Mouse (Mus musculus) stomach, embryonic 16.5 days (tissue): ENCODE results near the gene Eif4g1. TPM values are rescaled to one million over a fixed set of nuclear protein-coding genes. Genes with fewer than 3 reads are reported as not detected.

ENCODE experiments used
- ATAC-seq: fragments of 200-750 bp; cut with Nextera tagmentation; 2 replicates; pipeline ENCODE4 v1.8.0; 2017; ENCODE audit warnings: moderate number of reproducible peaks, moderate TSS enrichment; ENCODE audit not compliant: insufficient read depth, low FRiP score
- H3K27ac ChIP-seq: fragments of 300-500 bp; sonication (generic); 2 replicates; pipeline ENCODE4 v1.5.1; 2014; ENCODE audit warnings: low read length
- H3K27me3 ChIP-seq: fragments of 300-500 bp; sonication (generic); 2 replicates; pipeline ENCODE4 v1.6.1; 2014; ENCODE audit warnings: low read length, control low read depth, mixed read lengths; ENCODE audit not compliant: control insufficient read depth, insufficient read depth
- H3K36me3 ChIP-seq: fragments of 300-500 bp; sonication (generic); 2 replicates; pipeline ENCODE4 v1.6.1; 2014; ENCODE audit warnings: low read length; ENCODE audit not compliant: control insufficient read depth, insufficient read depth
- H3K4me1 ChIP-seq: fragments of 300-500 bp; sonication (generic); 2 replicates; pipeline ENCODE4 v1.6.1; 2014; ENCODE audit warnings: low read length, control low read depth, mixed read lengths; ENCODE audit not compliant: control insufficient read depth, insufficient read depth
- H3K4me2 ChIP-seq: fragments of 300-500 bp; sonication (generic); 2 replicates; pipeline ENCODE4 v1.6.1; 2014; ENCODE audit warnings: low read depth, low read length, mixed read lengths
- H3K4me3 ChIP-seq: fragments of 300-500 bp; sonication (generic); replicated peaks from 2 replicates; pipeline ENCODE4 v1.5.1; 2014; ENCODE audit warnings: mild to moderate bottlenecking, low read length
- H3K9ac ChIP-seq: fragments of 300-500 bp; sonication (generic); 2 replicates; pipeline ENCODE4 v1.6.1; 2014; ENCODE audit warnings: low read length
- H3K9me3 ChIP-seq: fragments of 300-500 bp; sonication (generic); replicated peaks from 2 replicates; pipeline ENCODE4 v1.6.1; 2016; ENCODE audit warnings: low read length, control low read depth; ENCODE audit not compliant: control insufficient read depth
- WGBS: fragments of 180-500 bp; shearing (Covaris S2); extraction: QIAGEN DNeasy Blood & Tissue Kit; methylation state at CpG from one replicate; pipeline ENCODE4 v1.1.7; 2014; 5-methylcytosine and 5-hydroxymethylcytosine counted together
- polyA plus RNA-seq: library from polyadenylated mRNA; unstranded; fragments of >200 nt; fragmentation: Nextera tagmentation; extraction: Ambion mirVana; gene quantifications from 2 replicates; pipeline ENCODE4 v1.2.1, GENCODE M21; 2015

The Eif4g1 gene
- polyA plus RNA-seq, 1 experiment from 2014 or later: 155 TPM

DNA sequence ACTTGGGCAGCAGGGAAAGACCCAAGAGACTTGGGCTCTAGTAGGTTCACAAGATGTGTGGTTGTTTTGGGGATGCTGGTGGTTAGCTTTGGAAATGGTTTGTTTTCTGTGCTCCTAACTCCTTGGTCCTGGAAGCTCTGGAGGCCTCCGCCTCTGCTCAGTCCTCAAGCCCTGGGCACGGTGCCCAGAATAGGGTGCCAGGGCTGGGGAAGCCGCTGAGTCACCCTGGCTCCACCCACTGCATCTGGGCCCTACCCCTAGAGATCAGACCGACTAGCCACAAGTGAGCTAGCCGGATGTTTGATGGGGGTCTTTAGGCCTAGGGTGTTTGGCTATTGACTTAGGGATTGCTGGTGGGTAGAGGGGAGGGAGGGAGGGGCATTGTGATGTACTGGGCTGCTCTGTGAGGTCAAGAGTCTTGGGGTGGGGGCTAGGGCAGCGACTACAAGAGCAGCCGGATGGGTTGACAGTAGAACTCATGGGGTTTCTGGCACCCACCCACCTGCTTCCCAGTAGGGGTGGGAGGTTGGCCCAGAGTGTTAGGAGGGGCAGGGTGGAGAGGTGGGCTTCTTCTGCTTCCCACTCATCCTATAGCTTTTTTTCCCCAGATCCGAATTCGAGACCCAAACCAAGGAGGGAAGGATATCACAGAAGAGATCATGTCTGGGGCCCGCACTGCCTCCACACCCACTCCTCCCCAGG lies 10.0 kb downstream of the Eif4g1 start:
- H3K9me3 ChIP-seq: no peaks in the 10 kb centered on the region
- peak overlapping the region; percentile 53; the same call in 1 of the 2 replicates for H3K27ac ChIP-seq
- H3K36me3 ChIP-seq: peaks cover 60% of the 10 kb centered on the region
- 63% methylated on average over 10 of the region's 10 CpGs for WGBS
- peaks cover 25% of the 10 kb centered on the region for H3K4me1 ChIP-seq
- H3K4me3 ChIP-seq: no peak overlapping the region
- no peaks in the 10 kb centered on the region for H3K27me3 ChIP-seq
- peak; percentile 75; the same call in 1 of the 2 replicates for ATAC-seq
- H3K4me2 ChIP-seq: no peak overlapping the region
- H3K9ac ChIP-seq: no peak overlapping the region

- no peak overlapping the region for H3K4me2 ChIP-seq
- WGBS: 81% methylated on average over 3 of the region's 3 CpGs
- H3K27me3 ChIP-seq: no peaks in the 10 kb centered on the region
- H3K27ac ChIP-seq: no peak overlapping the region
- H3K36me3 ChIP-seq: peaks cover 29% of the 10 kb centered on the region
- ATAC-seq: no peak
- H3K4me3 ChIP-seq: no peak overlapping the region
- peaks cover 8% of the 10 kb centered on the region; the same call in 1 of the 2 replicates for H3K4me1 ChIP-seq
- H3K9me3 ChIP-seq: no peaks in the 10 kb centered on the region
- H3K9ac ChIP-seq: no peak overlapping the region
These were observed 22.7 kb downstream of the Eif4g1 start for GRCm38 (mm10) chr16:20690774-20691173.

DNA sequence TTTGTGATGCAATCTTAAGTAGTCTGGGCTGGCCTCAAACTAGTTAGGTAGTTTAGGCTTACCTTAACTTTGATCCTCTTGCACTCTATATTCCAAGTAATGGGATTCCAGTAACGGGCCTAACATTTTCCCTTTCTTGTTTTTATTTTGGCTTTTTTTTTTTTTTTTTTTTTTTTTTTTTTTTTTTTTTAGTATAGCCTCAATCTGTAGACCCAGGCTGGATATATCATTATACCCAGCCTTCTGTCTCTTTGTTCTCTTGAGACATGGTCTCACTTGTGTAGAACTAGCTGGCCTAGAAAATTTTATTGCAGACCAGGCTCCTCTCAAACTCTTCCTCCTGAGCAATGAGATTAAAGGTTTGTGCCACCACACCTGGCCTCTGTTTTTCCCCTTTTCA lies 23.5 kb downstream of the Eif4g1 start:
- Histone ChIP-seq H3K9ac (no peak overlapping the region), H3K4me1 (peaks cover 15% of the 10 kb centered on the region), H3K27me3 (peaks cover 4% of the 10 kb centered on the region; the same call in 1 of the 2 replicates), H3K36me3 (peaks cover 22% of the 10 kb centered on the region), H3K4me3 (no peak overlapping the region), H3K4me2 (no peak overlapping the region), H3K9me3 (no peaks in the 10 kb centered on the region), H3K27ac (no peak overlapping the region)
- no peak for ATAC-seq
- 63% methylated on average over 1 of the region's 1 CpGs for WGBS

GRCm38 (mm10) chr16:20692241-20692965 lies 24.3 kb downstream of the Eif4g1 start:
- H3K27me3 ChIP-seq: peaks cover 4% of the 10 kb centered on the region; the same call in 1 of the 2 replicates

DNA sequence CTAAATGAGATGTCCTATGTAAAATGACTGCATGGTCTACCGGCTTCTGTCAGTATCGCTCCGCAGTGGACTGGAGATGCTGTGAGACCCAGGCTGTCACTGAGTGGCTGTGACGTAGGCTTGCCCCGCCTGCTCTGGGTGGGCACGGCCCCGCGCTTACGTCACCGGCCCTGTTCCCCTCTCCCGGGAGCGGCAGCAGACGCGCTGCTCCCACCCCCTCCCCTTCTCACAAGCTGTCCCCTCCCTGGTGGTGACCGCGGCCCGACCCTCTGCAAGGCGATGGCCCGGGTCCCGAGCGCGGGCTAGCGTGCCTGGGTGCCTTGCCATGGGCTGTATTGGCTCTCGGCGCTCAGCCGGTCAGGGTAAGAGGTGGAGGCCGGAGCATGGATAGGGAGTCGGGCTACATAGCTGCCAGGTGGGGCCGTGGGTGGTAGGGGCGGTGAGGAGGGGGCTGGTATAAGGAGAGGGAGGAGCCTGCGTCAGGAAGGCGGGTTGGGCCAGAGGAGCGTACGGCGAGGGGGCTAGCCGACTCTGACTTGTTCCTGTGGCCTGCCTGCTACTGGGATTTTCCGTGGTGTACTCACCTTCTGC lies 25.1 kb downstream of the Eif4g1 start, which contains the start of gene Fam131a:
TSS of gene Fam131a (plus strand) at position 131 of the 591 bp plus-strand sequence.
- Histone ChIP-seq H3K27me3 (peaks cover 4% of the 10 kb centered on the region; the same call in 1 of the 2 replicates), H3K4me3 (peak within 1 kb of the TSS; percentile 66), H3K4me2 (peak within 1 kb of the TSS; percentile 87), H3K27ac (peak within 1 kb of the TSS; percentile 87), H3K4me1 (peaks cover 15% of the 10 kb centered on the region), H3K36me3 (peaks cover 10% of the 10 kb centered on the region), H3K9me3 (no peaks in the 10 kb centered on the region), H3K9ac (peak within 1 kb of the TSS; percentile 81)
- peak; percentile 93 for ATAC-seq
- under 1% methylated on average over 36 of the region's 37 CpGs for WGBS

More at GRCm38 (mm10) chr16:20692241-20692965, 24.3 kb downstream of the Eif4g1 start:
- H3K4me3 ChIP-seq: no peak overlapping the region; the same call in 1 of the 2 replicates
- no peak for ATAC-seq
- WGBS: 56% methylated on average over 16 of the region's 16 CpGs
- no peak overlapping the region for H3K27ac ChIP-seq
- H3K9me3 ChIP-seq: no peaks in the 10 kb centered on the region
- H3K4me2 ChIP-seq: peak overlapping the region; percentile 87; the same call in 1 of the 2 replicates
- no peak overlapping the region for H3K9ac ChIP-seq
- H3K36me3 ChIP-seq: peaks cover 14% of the 10 kb centered on the region
- peaks cover 15% of the 10 kb centered on the region for H3K4me1 ChIP-seq

- H3K4me3 ChIP-seq: peak overlapping the region; percentile 41; the same call in 1 of the 2 replicates
- H3K9me3 ChIP-seq: no peaks in the 10 kb centered on the region
- H3K27me3 ChIP-seq: peaks cover 4% of the 10 kb centered on the region; the same call in 1 of the 2 replicates
- H3K36me3 ChIP-seq: peaks cover 9% of the 10 kb centered on the region; the same call in 1 of the 2 replicates
- peaks cover 15% of the 10 kb centered on the region for H3K4me1 ChIP-seq
- H3K27ac ChIP-seq: peak overlapping the region; percentile 63; the same call in 1 of the 2 replicates
- H3K4me2 ChIP-seq: peak overlapping the region; percentile 60; the same call in 1 of the 2 replicates
- H3K9ac ChIP-seq: no peak overlapping the region
- ATAC-seq: no peak
- 64% methylated on average over 8 of the region's 8 CpGs for WGBS
These were observed 26.7 kb downstream of the Eif4g1 start for GRCm38 (mm10) chr16:20694781-20695180.

DNA sequence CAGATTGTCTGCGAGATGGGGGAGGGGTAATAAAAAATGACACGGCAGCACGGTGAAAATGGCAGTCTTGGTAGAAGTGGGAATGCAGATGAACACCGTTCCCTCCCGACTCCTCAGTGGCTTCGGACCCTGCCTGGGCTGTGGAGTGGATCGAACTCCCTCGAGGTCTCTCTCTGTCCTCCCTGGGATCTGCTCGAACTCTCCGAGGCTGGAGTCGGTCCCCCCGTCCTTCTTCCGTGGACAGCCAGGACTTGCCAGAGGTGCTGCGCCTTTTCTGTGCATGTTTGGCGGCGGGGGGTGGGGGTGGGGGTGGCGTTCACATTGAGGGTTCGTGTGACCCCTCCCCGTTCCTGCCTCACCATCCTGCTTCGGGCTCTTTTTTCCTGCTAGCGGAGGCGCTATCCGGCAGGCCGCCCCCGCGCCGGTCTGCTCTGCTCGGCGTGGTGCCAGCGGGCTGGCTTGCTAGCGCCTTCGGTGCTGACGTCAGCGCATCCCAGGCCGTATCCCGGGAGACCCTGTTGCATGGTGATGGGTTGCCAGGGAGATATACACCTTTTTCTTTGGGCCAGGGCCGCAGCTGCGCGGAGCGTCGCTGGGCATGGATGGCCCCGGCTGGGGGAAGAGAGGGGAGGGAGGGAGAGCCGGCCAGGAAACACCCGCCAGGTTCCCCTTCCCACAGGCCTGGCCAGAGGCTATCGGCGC lies 27.7 kb downstream of the Eif4g1 start:
- Histone ChIP-seq H3K27me3 (peaks cover 4% of the 10 kb centered on the region; the same call in 1 of the 2 replicates), H3K4me2 (peak overlapping the region; percentile 60), H3K36me3 (0 out of 2 replicates have a peak, but pooled peaks cover 3% of the 10 kb centered on the region), H3K4me1 (peaks cover 15% of the 10 kb centered on the region), H3K4me3 (peak overlapping the region; percentile 41), H3K9me3 (no peaks in the 10 kb centered on the region), H3K9ac (peak overlapping the region; percentile 60), H3K27ac (peak overlapping the region; percentile 63)
- 2% methylated on average over 46 of the region's 46 CpGs for WGBS
- ATAC-seq: peak; percentile 71

GRCm38 (mm10) chr16:20699266-20699665 lies 31.2 kb downstream of the Eif4g1 start:
- peaks cover 17% of the 10 kb centered on the region; the same call in 1 of the 2 replicates for H3K4me1 ChIP-seq
- WGBS: 65% methylated on average over 5 of the region's 5 CpGs
- no peaks in the 10 kb centered on the region for H3K36me3 ChIP-seq
- H3K27me3 ChIP-seq: peaks cover 4% of the 10 kb centered on the region; the same call in 1 of the 2 replicates
- no peaks in the 10 kb centered on the region for H3K9me3 ChIP-seq
- no peak overlapping the region for H3K4me3 ChIP-seq
- H3K4me2 ChIP-seq: no peak overlapping the region
- H3K27ac ChIP-seq: no peak overlapping the region
- H3K9ac ChIP-seq: no peak overlapping the region
- no peak for ATAC-seq
